Mouse (Mus musculus) ES-E14 (cell line): Measurements from ENCODE around the gene Magi3. TPM values are rescaled to one million over a fixed set of nuclear protein-coding genes. Genes with fewer than 3 reads are reported as not detected.

Experiments used
- DNase-seq: peaks from one replicate; pipeline ENCODE4 v3.0.0-alpha.2; 2013; ENCODE audit warnings: low read depth, low spot score
- H3K27ac ChIP-seq: 2 replicates; pipeline ENCODE4 v1.5.1; 2012; ENCODE audit warnings: low read depth, mild to moderate bottlenecking, low read length, moderate library complexity, mixed read lengths; ENCODE audit not compliant: poor library complexity, insufficient read depth, severe bottlenecking
- H3K36me3 ChIP-seq: 2 replicates; pipeline ENCODE4 v1.6.1; 2012; ENCODE audit warnings: mild to moderate bottlenecking, low read length, moderate library complexity, mixed read lengths; ENCODE audit not compliant: control insufficient read depth, poor library complexity, insufficient read depth, severe bottlenecking
- H3K4me1 ChIP-seq, 2 experiments: fragments of 150-350 bp in 1 of 2; sonication (generic) in 1 of 2; 2 replicates each; pipeline ENCODE4 v1.6.1; 2012; ENCODE audit warnings: low read length in 2 of 2, mild to moderate bottlenecking in 1 of 2, mixed read lengths in 1 of 2; ENCODE audit not compliant: control insufficient read depth in 2 of 2, insufficient read depth in 2 of 2, poor library complexity in 1 of 2
- H3K4me3 ChIP-seq, 2 experiments: fragments of 150-350 bp in 1 of 2; sonication (generic) in 1 of 2; 2 replicates each; pipeline ENCODE4 v1.5.1; 2012; ENCODE audit warnings: low read length in 2 of 2, low read depth in 1 of 2, mild to moderate bottlenecking in 1 of 2, mixed read lengths in 1 of 2; ENCODE audit not compliant: insufficient read depth in 1 of 2, poor library complexity in 1 of 2, severe bottlenecking in 1 of 2
- H3K9ac ChIP-seq: 2 replicates; pipeline ENCODE4 v1.6.1; 2012; ENCODE audit warnings: low read depth, mild to moderate bottlenecking, low read length, mixed read lengths; ENCODE audit not compliant: poor library complexity, insufficient read depth, severe bottlenecking
- H3K9me3 ChIP-seq: fragments of 150-350 bp; sonication (generic); 2 replicates; pipeline ENCODE4 v1.6.1; 2012; ENCODE audit warnings: low read depth, mild to moderate bottlenecking, low read length; ENCODE audit not compliant: control insufficient read depth, insufficient read depth
- CHD2 ChIP-seq: IDR thresholded peaks from 2 replicates; pipeline ENCODE4 v1.6.1; 2014; ENCODE audit warnings: mild to moderate bottlenecking, low read depth, low read length, inconsistent platforms
- HCFC1 ChIP-seq: IDR thresholded peaks from 2 replicates; pipeline ENCODE4 v1.6.1; 2012; ENCODE audit warnings: low read length, inconsistent platforms, borderline replicate concordance; ENCODE audit not compliant: insufficient read depth
- MAFK ChIP-seq: IDR thresholded peaks from 2 replicates; pipeline ENCODE4 v1.6.1; 2014; ENCODE audit warnings: mild to moderate bottlenecking, low read depth, low read length, inconsistent platforms; ENCODE audit not compliant: insufficient read depth
- ZC3H11A ChIP-seq: IDR thresholded peaks from 2 replicates; pipeline ENCODE4 v1.6.1; 2012; ENCODE audit warnings: low read depth, mild to moderate bottlenecking, inconsistent platforms, low read length, borderline replicate concordance
- ZNF384 ChIP-seq: IDR thresholded peaks from 2 replicates; pipeline ENCODE4 v1.6.1; 2012; ENCODE audit warnings: low read depth, low read length, inconsistent platforms
- in situ Hi-C, 2 experiments: fragments of 600-800 bp; cut with MboI; formaldehyde crosslinking; loops; one replicate each; pipeline ENCODE4 v1.15.1; 2025; ENCODE audit warnings: low sequenced_read_pairs in 2 of 2, inconsistent platforms in 1 of 2; ENCODE audit not compliant: unreplicated experiment in 2 of 2
- total RNA-seq: library from RNA; depleted of rRNA; stranded (reverse); fragments of 300-350 nt; gene quantifications from 2 replicates; pipeline ENCODE4 v1.2.3, GENCODE M21; 2012

The Magi3 gene
- total RNA-seq, 1 experiment = 10.6 TPM

GRCm38 (mm10) chr3:104007479-104007878 lies 212.7 kb downstream of the Magi3 start:
- no peak overlapping the region for H3K4me3 ChIP-seq
- H3K36me3 ChIP-seq = peaks cover 9% of the 10 kb centered on the region
- no peak overlapping the region for H3K27ac ChIP-seq
- in situ Hi-C loops = no loop called here
- no peak overlapping the region for H3K9ac ChIP-seq
- no peaks in the 10 kb centered on the region for H3K9me3 ChIP-seq
- no peaks in the 10 kb centered on the region for H3K4me1 ChIP-seq
- no peak for DNase-seq
- TF ChIP-seq ZC3H11A = no peak
- TF ChIP-seq CHD2 = no peak
- TF ChIP-seq ZNF384 = no peak
- TF ChIP-seq HCFC1 = no peak
- no peak for TF ChIP-seq MAFK

DNA sequence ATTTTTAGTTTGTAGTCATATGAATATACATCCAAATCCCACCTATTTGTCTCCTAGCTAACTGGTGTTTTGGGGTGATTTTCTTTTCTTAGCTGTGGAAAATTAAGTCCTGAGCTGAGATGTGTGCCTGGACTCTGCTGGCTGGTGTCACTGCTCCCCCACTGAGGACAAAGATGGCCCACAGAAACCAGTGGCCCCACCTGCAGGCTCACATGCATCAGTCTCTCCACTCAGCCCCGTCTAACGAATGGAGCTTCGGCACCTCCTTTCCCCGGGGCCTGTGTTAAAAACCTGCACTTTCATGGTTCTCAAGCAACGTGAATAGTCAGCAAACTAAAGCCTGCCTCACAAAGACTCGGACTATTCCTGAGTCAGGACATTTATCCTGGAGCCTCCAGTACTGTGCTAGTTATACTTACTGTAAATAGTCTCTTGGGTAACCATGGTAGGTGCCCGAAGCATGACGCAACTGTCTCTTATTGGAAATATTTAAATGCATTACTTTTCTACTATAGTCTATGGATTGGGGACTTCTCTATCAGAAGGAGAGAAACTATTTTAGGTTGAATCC lies 213.2 kb downstream of the Magi3 start:
- no peaks in the 10 kb centered on the region for H3K4me1 ChIP-seq
- in situ Hi-C loops = no loop called here
- no peak overlapping the region for H3K4me3 ChIP-seq
- H3K27ac ChIP-seq = no peak overlapping the region
- peaks cover 9% of the 10 kb centered on the region for H3K36me3 ChIP-seq
- DNase-seq = no peak
- no peaks in the 10 kb centered on the region for H3K9me3 ChIP-seq
- no peak overlapping the region for H3K9ac ChIP-seq
- TF ChIP-seq CHD2 (no peak), ZNF384 (no peak), HCFC1 (no peak), MAFK (no peak)

- no peak for TF ChIP-seq ZNF384
- no peak for TF ChIP-seq HCFC1
- TF ChIP-seq CHD2 = no peak
- TF ChIP-seq MAFK = no peak
- no peak for TF ChIP-seq ZC3H11A
- in situ Hi-C loops = no loop called here
- H3K36me3 ChIP-seq = peaks cover 2% of the 10 kb centered on the region; the same call in 1 of the 2 replicates
- H3K27ac ChIP-seq = no peak overlapping the region
- no peaks in the 10 kb centered on the region for H3K9me3 ChIP-seq
- peaks cover 0 to 2% of the 10 kb centered on the region in 2 experiments; a peak in 1 of 4 replicates for H3K4me1 ChIP-seq
- no peak overlapping the region for H3K9ac ChIP-seq
- no peak overlapping the region for H3K4me3 ChIP-seq
- DNase-seq = no peak
These were observed 221.4 kb downstream of the Magi3 start for GRCm38 (mm10) chr3:103998724-103999123.

DNA sequence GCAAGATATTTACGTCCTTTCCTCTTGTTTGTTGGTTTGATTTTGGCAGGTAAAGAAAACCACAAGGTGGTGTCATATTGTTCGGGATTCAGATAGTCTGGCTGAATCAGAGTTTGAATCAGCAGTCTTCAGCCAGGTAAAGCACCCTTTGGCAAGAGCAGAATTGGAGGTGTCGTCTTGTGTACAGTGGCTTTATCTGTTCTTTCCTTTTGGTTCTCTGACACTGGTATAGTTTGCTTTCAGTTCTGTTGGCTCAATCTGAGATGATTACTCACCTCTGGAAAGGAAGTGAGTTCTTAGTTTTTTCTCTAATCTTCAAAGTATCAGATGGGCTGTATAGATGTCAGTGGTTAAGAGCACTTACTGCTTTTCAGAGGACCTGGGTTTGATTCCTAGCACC lies 228.9 kb downstream of the Magi3 start:
- Histone ChIP-seq H3K9ac (no peak overlapping the region), H3K36me3 (peaks cover 6% of the 10 kb centered on the region), H3K4me1 (peaks cover 0 to 2% of the 10 kb centered on the region in 2 experiments; a peak in 1 of 4 replicates), H3K9me3 (no peaks in the 10 kb centered on the region), H3K4me3 (no peak overlapping the region), H3K27ac (no peak overlapping the region)
- in situ Hi-C loops = no loop called here
- TF ChIP-seq MAFK (no peak), ZC3H11A (no peak), CHD2 (no peak), ZNF384 (no peak), HCFC1 (no peak)
- no peak for DNase-seq

GRCm38 (mm10) chr3:103989352-103989751 lies 230.8 kb downstream of the Magi3 start:
- Histone ChIP-seq H3K27ac (no peak overlapping the region), H3K4me1 (no peaks in the 10 kb centered on the region), H3K4me3 (no peak overlapping the region), H3K9ac (no peak overlapping the region), H3K9me3 (no peaks in the 10 kb centered on the region), H3K36me3 (peaks cover 6% of the 10 kb centered on the region)
- no peak for TF ChIP-seq ZNF384
- TF ChIP-seq MAFK = no peak
- no peak for TF ChIP-seq HCFC1
- TF ChIP-seq CHD2 = no peak
- TF ChIP-seq ZC3H11A = no peak
- no peak for DNase-seq
- in situ Hi-C loops = no loop called here
